Mouse (Mus musculus): ENCODE results near the gene Papss2. TPM values are rescaled to one million over a fixed set of nuclear protein-coding genes. Genes with fewer than 3 reads are reported as not detected.
"Not testable (repeated sequence)": the region's sequence is repeated elsewhere in the genome, so short reads cannot be mapped to it uniquely, and the experiment has no call there.

Gene Papss2
- polyA plus RNA-seq, 1 experiment: 2.2 TPM

DNA sequence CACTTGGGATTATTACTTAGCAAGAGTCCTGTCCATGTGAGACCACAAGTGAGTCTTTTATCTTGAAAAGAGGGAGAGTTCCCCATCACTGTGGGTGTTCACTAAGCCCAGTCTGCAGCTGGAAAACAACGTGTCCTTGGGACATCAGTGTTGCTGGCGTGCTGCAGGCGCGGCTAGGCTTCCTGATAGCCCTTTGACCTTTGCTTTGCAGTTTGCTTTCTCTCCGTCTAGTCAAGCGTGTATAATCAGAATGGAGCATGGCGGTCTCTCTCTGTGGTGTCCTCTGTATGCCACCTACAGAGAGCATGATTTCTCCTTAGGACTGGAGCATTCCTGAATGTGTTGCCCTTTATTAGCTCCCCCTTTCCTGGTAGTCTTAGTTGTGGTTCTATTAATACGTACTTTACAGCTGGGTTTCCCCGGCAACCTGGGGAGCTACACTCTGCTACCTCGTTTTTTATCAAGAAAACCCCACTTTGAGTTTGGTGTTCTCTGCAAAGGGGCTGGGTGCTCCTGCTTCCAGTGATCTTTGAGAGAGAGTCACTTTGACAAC is 52.5 kb downstream of the Papss2 start:
- no peak for TF ChIP-seq POLR2A (IDR thresholded peaks at IDR 0.05; ENCODE audit: borderline replicate concordance, low read depth, low read length)
- TF ChIP-seq CTCF (IDR thresholded peaks at IDR 0.05; ENCODE audit: low read depth, low read length): no peak
- H3K27ac ChIP-seq (ENCODE audit: insufficient read depth, low read depth, low read length): no peak overlapping the region
- H3K4me1 ChIP-seq (ENCODE audit: control insufficient read depth, insufficient read depth, low read length): peaks cover 8% of the 10 kb centered on the region
- no peak overlapping the region for H3K4me3 ChIP-seq (ENCODE audit: insufficient read depth, low read length)

DNA sequence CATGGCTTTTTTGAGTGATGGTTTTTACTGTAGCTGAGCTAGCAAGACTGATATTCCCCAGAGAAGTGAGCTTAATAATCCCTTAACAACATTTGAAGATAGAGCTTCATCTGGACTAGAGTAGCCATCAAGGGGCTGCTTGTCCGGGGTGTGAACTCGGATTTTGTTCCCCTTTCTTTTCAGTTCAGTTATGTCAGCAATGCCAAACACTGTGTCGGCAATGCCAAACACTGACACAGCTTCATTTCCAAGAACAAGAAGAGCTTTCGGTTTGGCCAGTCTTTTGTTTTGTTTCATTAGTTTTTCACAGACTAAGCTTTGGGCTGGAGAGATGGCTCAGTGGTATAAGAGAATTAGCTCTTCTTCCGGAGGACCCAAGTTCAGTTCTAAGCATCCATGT is 55.5 kb downstream of the Papss2 start:
- H3K4me3 ChIP-seq (ENCODE audit: insufficient read depth, low read length): no peak overlapping the region
- H3K4me1 ChIP-seq (ENCODE audit: control insufficient read depth, insufficient read depth, low read length): peaks cover 4% of the 10 kb centered on the region; the same call in 1 of the 2 replicates
- no peak overlapping the region for H3K27ac ChIP-seq (ENCODE audit: insufficient read depth, low read depth, low read length)
- TF ChIP-seq POLR2A (IDR thresholded peaks at IDR 0.05; ENCODE audit: borderline replicate concordance, low read depth, low read length) (no peak), CTCF (IDR thresholded peaks at IDR 0.05; ENCODE audit: low read depth, low read length) (no peak)

DNA sequence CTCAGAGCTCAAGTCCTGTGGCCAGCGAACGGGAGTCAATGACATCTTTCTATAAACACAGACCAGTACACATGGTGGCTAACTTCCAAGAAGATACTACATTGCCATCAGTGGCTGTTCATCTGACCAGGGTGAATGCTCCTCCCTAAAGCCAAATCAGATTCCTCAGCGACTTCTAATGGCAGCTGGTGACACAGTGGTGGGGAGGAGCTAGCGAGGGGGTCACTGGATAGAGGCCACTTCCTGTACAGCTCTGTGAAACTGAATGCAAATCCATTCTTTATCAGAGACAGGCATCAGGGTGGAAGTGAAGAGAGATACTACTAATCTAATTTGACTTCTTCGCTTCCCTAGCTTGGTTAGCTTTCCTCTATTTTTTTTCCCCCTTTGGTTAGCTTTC is 57.5 kb downstream of the Papss2 start:
- no peak overlapping the region for H3K27ac ChIP-seq (ENCODE audit: insufficient read depth, low read depth, low read length)
- TF ChIP-seq CTCF (IDR thresholded peaks at IDR 0.05; ENCODE audit: low read depth, low read length): no peak
- no peak for TF ChIP-seq POLR2A (IDR thresholded peaks at IDR 0.05; ENCODE audit: borderline replicate concordance, low read depth, low read length)

DNA sequence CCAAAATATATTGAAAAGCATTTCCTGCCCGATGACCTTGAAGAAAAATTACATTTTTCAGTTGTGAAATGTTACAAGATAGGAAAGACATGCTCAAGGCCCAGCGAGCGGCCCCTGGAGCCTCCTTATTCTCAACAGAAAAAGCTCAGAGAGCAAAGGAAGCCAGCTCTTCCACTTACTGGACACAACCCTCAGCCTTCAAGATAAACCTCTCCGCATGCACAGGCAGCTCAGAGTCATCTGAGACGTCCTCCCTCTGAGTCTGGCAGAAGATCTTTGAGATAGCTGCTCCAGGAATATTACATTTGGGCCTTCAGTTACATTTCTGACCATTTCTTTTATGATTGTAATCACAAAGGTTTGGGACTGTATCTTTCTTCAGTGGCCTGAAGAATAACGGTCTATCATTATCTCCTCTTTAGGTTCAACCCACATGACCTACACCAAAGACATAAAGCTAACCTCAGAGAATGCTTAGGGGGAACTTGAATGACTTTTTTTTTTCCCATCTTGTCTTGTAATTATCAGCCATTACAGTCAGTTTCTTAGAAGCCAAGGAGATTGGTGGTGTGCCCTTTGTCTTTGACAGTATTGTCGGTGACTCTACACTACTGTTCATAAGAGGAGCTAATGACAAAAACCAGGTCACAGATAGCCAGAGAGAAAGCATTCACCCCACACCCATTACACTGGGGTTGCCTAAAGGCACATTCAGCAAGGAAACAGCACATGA is 58.2 kb downstream of the Papss2 start:
- no peak for TF ChIP-seq CTCF (IDR thresholded peaks at IDR 0.05; ENCODE audit: low read depth, low read length)
- TF ChIP-seq POLR2A (IDR thresholded peaks at IDR 0.05; ENCODE audit: borderline replicate concordance, low read depth, low read length): no peak
- H3K27ac ChIP-seq (ENCODE audit: insufficient read depth, low read depth, low read length): no peak overlapping the region

More for the DNA sequence above, 57.5 kb downstream of the Papss2 start:
- H3K4me3 ChIP-seq (ENCODE audit: insufficient read depth, low read length): no peak overlapping the region
- H3K4me1 ChIP-seq (ENCODE audit: control insufficient read depth, insufficient read depth, low read length): 0 out of 2 replicates have a peak, but pooled peaks cover 2% of the 10 kb centered on the region

DNA sequence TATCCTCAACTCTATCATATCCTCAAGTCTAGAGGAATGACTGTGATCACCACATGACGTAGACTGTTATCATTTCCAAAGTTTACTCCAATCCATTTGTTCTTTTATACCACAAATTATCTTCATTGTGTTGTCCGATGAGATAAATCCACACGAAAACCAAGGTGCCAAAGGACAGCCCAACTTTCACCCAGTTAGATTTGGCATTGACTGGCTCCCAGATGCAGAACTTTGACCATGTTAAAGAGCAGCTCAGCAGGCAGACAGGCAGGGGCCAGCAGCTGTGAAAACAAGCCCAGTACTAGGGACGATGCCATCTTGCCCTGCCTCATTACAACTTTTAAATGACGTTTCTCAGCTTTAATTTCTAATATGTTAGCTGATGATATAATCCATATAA is 63.8 kb downstream of the Papss2 start:
- no peak overlapping the region for H3K4me3 ChIP-seq (ENCODE audit: insufficient read depth, low read length)
- no peaks in the 10 kb centered on the region for H3K4me1 ChIP-seq (ENCODE audit: control insufficient read depth, insufficient read depth, low read length)
- TF ChIP-seq CTCF (IDR thresholded peaks at IDR 0.05; ENCODE audit: low read depth, low read length): no peak
- no peak for TF ChIP-seq POLR2A (IDR thresholded peaks at IDR 0.05; ENCODE audit: borderline replicate concordance, low read depth, low read length)
- H3K27ac ChIP-seq (ENCODE audit: insufficient read depth, low read depth, low read length): no peak overlapping the region

More for the DNA sequence above, 58.2 kb downstream of the Papss2 start:
- H3K4me3 ChIP-seq (ENCODE audit: insufficient read depth, low read length): no peak overlapping the region
- H3K4me1 ChIP-seq (ENCODE audit: control insufficient read depth, insufficient read depth, low read length): 0 out of 2 replicates have a peak, but pooled peaks cover 2% of the 10 kb centered on the region

DNA sequence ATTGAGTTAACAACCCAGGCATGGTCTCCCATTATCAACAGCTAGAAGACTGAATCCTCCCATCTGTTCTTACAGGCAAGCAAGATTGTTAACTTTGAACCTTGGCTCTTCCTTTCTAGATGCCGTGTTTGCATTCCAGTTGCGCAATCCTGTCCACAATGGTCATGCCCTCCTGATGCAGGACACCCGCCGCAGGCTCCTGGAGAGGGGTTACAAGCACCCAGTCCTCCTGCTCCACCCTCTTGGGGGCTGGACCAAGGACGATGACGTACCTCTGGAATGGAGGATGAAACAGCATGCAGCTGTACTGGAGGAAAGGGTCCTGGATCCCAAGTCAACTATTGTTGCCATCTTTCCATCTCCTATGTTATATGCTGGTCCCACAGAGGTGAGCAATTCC is 67.3 kb downstream of the Papss2 start:
- peaks cover 8% of the 10 kb centered on the region for H3K4me1 ChIP-seq (ENCODE audit: control insufficient read depth, insufficient read depth, low read length)
- no peak overlapping the region for H3K4me3 ChIP-seq (ENCODE audit: insufficient read depth, low read length)
- TF ChIP-seq POLR2A (IDR thresholded peaks at IDR 0.05; ENCODE audit: borderline replicate concordance, low read depth, low read length) (no peak), CTCF (IDR thresholded peaks at IDR 0.05; ENCODE audit: low read depth, low read length) (no peak)
- H3K27ac ChIP-seq (ENCODE audit: insufficient read depth, low read depth, low read length): no peak overlapping the region

DNA sequence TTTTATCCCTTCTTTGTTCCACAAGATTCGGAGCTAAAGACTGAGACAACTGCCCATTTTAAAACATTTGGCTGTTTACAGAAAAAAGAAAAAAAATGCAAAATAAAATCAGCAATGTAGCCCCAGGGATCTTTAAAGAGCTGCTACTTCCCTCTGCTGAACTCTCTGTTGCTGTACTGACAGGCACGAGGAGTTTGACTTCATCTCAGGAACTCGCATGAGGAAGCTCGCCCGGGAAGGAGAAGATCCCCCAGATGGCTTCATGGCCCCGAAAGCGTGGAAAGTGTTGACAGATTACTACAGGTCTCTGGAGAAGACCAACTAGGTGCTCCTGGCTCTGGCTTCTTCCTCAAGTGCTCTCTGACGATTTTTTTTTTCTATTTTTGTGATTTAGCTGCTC is 69.7 kb downstream of the Papss2 start:
- Histone ChIP-seq H3K4me1 (ENCODE audit: control insufficient read depth, insufficient read depth, low read length) (peaks cover 8% of the 10 kb centered on the region), H3K4me3 (ENCODE audit: insufficient read depth, low read length) (no peak overlapping the region), H3K27ac (ENCODE audit: insufficient read depth, low read depth, low read length) (no peak overlapping the region)
- no peak for TF ChIP-seq CTCF (IDR thresholded peaks at IDR 0.05; ENCODE audit: low read depth, low read length)
- TF ChIP-seq POLR2A (IDR thresholded peaks at IDR 0.05; ENCODE audit: borderline replicate concordance, low read depth, low read length): no peak

DNA sequence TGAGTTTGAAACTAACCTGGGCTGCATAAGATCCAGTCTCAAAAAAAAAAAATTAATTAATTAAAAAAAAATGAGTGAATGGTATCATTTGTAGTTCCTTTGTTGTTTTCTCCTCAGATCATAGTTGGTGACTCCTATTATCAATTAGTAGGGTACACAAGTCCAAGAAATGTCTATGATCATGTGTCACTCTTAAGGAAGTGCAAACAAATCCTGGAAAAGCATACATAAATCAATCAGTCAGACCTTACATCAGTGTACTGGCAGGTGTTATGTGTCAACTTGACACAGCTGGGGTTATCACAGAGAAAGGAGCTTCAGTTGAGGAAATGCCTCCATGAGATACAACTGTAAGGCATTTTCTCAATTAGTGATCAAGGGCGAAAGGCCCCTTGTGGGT is 72.2 kb downstream of the Papss2 start:
- not testable (repeated sequence) for H3K4me1 ChIP-seq (ENCODE audit: control insufficient read depth, insufficient read depth, low read length); H3K4me3 ChIP-seq (ENCODE audit: insufficient read depth, low read length); H3K27ac ChIP-seq (ENCODE audit: insufficient read depth, low read depth, low read length)

DNA sequence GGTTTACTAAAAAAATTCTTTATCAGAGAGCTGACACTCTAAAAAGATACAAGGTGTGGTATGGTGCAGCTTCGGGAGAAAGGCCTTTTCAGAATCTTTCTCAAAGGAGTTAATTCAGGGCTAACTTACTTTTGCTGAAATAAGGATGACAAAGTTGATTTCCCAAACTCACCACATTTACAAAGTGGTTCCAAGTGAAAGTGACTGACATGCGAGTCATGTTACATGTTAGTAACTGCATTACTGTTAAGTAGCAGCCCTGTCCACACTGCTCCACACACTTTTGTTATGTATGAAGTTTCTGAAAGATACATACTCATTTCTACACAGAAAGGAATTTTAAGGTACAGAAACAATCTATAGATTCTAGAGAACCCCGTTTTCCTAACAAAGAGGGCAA is 80.2 kb downstream of the Papss2 start:
- no peak for TF ChIP-seq CTCF (IDR thresholded peaks at IDR 0.05; ENCODE audit: low read depth, low read length)
- TF ChIP-seq POLR2A (IDR thresholded peaks at IDR 0.05; ENCODE audit: borderline replicate concordance, low read depth, low read length): no peak
- H3K27ac ChIP-seq (ENCODE audit: insufficient read depth, low read depth, low read length): no peak overlapping the region
- H3K4me1 ChIP-seq (ENCODE audit: control insufficient read depth, insufficient read depth, low read length): no peaks in the 10 kb centered on the region
- H3K4me3 ChIP-seq (ENCODE audit: insufficient read depth, low read length): no peak overlapping the region

DNA sequence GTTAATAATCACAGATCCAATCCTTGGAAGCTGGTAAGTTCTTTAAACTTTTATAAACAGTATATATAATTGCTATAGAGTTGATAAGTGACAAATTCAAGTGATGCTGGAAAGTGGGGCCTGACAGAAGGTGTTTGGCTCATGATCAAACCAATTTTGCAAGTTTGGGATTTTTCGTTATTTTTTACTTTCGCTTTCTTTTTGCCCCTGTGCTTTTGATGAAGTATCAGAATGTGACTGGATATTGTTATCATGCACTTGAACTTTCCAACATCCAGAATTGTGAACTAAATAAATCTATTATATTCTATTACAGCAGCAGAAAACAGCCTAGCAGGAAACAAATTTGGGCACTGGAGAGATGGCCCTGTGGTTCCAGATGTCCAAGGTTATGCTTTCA is 85.3 kb downstream of the Papss2 start:
- no peak overlapping the region for H3K27ac ChIP-seq (ENCODE audit: insufficient read depth, low read depth, low read length)
- H3K4me1 ChIP-seq (ENCODE audit: control insufficient read depth, insufficient read depth, low read length): no peaks in the 10 kb centered on the region
- H3K4me3 ChIP-seq (ENCODE audit: insufficient read depth, low read length): no peak overlapping the region; the same call in 1 of the 2 replicates
- no peak for TF ChIP-seq CTCF (IDR thresholded peaks at IDR 0.05; ENCODE audit: low read depth, low read length)
- no peak for TF ChIP-seq POLR2A (IDR thresholded peaks at IDR 0.05; ENCODE audit: borderline replicate concordance, low read depth, low read length)
